Mouse (Mus musculus) frontal cortex, adult (tissue): ENCODE results near the gene Syp.

Source experiments
- ATAC-seq: cut with Nextera tagmentation; 2 replicates; pipeline ENCODE4 v1.9.2; 2017; ENCODE audit warnings: mild to moderate bottlenecking, moderate library complexity, mixed read lengths; ENCODE audit not compliant: low TSS enrichment

Gene Syp

DNA sequence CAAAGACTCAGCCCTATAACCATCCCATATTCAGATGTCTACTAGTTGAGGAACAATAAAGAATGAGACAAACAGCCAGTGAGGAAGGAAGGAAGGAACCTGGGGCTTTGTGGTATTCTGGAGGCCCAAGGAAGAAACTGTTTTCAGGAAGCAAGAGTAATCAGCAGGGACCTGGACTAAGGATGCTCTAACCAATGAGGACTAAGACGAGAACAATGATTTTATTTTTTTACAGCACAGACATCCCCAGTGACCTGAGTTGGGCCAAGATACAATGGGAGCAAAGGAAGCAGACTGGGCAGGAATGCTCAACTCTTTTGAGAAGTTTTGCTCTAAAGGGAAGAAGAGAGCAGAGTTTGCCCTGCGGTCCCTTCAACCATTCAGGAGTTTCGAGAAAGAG, 24.7 kb downstream of the Syp start:
- no peak for ATAC-seq

GRCm38 (mm10) chrX:7664791-7665190, 26.5 kb downstream of the Syp start:
- ATAC-seq = no peak

- no peak for ATAC-seq
These were observed 27.6 kb downstream of the Syp start for GRCm38 (mm10) chrX:7665739-7666502.

GRCm38 (mm10) chrX:7670390-7670881, 32.2 kb downstream of the Syp start:
- ATAC-seq = peak; percentile 55

DNA sequence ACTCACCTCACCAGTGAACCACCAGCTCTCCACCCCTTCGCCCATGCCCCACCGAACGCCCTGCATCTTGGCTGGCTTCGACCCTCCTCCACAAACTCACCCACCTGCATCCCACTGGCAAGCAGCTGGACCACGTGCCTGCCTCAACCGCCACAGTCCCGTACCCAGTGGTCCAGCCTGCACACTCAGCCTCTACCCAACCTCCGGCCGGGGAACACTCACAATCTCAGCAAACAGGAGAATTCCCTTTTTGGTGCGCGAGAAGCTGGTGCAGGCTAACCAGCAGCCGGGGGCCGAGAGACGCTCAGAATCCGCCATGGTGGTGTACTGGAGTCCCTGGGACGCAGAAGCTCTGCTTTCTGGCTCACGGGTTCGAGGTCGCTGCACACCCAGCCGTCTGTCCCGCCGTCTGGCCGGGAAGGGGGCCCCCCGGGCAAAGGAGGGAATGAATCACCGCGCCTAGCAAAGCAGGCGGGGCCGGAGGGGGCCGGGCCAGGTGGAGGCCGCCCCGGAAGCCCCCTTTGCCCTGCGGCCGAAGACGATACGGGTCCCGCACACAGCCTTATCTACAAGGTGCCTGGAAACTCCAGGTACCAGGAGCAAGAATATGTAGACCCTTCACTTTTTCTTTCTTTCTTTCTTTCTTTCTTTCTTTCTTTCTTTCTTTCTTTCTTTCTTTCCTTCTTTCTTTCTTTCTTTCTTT, 32.8 kb downstream of the Syp start, which contains the start of gene Plp2:
TSS of gene Plp2 (minus strand) at position 470 of the 703 bp plus-strand sequence.
- 0 out of 2 replicates have a peak, but pooled peaks have one; percentile 27 for ATAC-seq

DNA sequence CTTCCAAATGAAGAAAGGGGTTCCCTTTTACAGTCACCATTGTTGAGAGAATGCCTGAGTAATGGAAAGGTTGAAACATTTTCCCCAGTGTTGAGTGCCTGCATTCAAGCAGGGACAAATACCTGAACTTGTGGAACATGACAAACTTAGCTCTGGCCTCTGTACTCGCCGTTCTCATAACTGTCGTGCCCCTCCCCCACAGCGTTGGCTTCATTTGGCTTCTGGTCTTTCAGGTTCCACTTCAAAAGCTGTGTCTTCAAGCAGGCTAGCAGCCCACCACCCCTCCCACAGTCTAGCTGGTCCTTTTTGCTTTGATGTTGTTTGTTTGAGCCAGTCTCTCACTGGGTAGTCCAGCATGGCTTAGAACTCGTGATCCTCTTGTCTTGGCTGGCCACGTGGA, 34.5 kb downstream of the Syp start:
- ATAC-seq = no peak

DNA sequence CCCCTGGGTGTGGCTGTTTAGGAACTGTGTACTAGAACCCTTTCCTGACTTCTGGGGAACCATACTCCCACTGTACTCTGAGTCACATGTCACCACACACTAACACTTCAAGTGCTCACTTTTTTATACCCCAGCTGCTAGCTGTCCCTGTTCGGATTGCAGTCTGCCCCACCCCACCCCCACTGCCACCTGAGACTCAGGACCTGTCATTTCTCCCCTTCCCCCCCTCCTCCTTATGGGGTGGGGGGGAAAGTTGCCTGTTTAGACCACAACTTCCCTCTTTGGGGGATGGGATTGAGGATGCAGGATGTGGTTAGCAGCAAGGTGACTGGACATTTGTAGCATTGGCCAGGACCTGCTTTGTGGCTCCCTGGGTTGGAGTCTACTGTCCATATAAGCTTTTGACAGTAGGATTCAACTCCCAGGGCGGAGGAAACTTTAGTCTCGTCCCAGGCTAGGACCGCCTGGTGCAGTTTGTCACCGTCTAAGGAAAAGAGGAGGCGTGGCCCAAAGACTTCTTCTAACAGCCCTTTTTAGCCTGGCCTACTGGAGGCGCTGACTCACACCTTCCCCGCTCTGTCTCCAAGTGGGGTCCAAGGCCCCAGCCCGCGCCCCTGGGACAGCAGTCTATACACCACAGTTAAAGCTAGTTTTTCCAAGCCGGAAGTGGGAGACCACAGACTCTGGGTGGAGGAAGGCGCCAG, 35.5 kb downstream of the Syp start:
- no peak for ATAC-seq

DNA sequence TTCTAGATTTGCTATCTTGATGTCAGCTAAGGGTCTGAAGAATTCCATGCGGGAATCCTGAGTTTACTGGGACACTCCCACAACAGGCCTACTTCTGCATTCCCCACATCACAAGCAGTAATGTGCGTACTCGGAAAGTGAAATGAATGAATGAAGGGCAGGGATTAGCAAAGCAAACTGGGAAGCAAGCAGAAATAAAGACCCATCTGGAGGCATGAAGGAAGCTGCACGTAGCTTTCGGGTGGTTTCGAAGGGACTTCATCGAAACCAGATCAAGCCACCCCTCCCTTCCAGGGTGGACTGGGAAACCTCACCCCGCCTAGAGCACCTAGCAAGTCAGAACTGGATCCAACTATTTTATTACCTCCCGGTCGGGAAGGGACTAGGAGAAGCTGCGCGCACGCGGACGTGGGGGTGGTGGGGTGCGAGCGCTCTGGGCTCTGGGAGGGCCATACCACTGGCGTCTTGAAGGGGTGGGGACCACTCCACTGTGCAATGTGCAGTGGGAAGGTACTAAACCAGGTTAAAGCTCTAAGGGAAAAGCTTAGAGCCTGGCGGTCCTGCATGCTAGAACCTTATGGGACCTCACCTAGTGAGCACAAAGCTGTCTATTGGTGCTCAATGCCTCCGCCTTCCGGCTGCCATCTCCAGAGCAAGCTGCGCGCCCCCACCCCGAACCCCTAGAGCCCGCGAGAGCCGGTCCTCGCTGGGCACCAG, 36.2 kb downstream of the Syp start:
- ATAC-seq = peak; percentile 63

DNA sequence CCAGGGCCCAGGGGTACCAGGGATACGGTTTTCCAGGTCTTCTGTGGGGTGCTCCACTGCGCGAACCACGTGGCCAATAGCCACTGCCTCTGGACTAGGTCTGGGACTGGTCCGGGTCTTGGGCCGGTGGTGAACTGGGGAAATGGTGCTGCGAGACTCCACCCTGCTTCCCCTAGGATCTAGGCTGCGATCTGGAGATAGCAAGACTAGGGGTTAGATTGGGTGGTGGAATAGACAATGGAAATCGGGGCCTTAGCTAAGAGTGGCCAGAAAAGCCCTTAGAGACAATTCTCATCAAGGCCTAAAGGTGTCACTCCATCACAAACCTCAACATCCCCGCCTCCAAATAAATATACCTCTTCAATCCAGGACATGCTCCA, 36.7 kb downstream of the Syp start:
- no peak for ATAC-seq

- ATAC-seq = no peak
These were observed 40.7 kb downstream of the Syp start for GRCm38 (mm10) chrX:7678986-7679385.

DNA sequence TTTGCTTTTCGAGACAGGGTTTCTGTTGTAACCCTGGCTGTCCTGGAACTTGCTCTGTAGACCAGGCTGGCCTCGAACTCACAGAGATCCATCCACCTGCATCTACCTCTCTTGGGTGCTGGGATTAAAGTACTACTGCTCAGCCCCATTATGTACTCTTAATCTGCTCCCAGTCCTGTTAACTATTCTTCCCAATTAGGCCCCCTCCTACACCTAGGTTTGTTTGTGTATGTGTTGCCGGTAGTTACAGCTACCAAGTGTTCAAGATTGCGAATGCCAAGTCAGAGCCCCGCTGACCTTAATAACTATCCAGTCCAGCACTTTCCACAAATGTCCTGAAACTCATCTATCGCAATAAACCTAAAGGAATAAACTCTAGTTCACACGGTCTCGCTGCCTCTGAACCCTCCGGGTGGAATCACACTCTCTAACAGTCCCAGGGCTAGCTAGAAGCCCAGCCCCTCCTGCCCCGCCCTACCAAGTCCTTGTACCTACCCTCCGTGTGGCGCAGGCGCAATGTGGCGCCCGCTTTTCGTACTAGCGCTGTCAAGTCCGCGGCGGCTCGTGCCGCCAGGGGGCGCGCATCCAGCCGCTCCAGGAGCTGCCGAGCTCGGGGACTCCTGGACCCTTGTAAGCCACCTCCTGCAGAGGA, 41.3 kb downstream of the Syp start:
- peak; percentile 98 for ATAC-seq

- no peak for ATAC-seq
These were observed 41.8 kb downstream of the Syp start for GRCm38 (mm10) chrX:7680057-7680412.

GRCm38 (mm10) chrX:7680864-7681263, 42.6 kb downstream of the Syp start, which contains the start of gene Magix:
TSS of gene Magix (minus strand) at chrX:7681251.
- no peak for ATAC-seq

- ATAC-seq = no peak
These were observed 50.0 kb downstream of the Syp start for GRCm38 (mm10) chrX:7688321-7688720.

DNA sequence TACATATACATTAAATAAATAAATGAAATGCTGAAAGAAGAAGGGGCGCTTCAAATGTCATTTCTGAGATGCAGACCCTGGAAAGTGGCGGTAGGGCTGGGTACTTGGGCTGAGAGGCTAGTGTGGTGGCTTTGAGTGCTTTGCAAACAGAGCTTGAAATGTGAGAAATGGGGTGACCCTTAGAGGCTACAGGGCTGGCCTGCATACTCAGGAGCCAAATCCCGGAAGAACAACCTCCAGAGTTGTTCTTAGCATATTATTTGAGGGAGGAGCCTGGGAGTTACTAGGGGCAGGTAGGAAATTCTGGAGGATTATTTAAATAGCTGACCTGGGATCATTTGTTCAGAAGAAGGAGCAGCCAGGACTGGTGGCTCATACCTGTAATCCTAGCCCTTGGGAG, 52.2 kb downstream of the Syp start:
- ATAC-seq = no peak

- no peak for ATAC-seq
These were observed 54.6 kb downstream of the Syp start for GRCm38 (mm10) chrX:7692862-7693261.

DNA sequence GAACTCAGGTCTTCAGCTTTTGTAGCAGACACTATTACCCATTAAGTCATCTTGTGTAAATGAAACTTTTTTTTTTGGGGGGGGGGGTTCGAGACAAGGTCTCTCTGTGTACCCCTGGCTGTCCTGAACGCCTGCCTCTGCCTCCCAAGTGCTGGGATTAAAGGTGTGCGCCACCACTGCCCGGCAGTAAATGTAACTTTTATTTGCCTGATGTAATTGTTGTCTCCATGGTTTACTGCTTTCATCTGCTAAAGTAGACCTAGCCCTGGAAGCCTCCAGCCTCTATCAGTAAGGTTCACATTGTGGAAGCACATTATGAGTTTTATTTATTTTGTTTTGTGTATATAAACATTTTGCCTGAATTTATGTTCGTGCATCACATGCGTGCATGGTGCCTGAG, 58.2 kb downstream of the Syp start:
- peak; percentile 40 for ATAC-seq

- ATAC-seq = peak; percentile 99
These were observed 58.7 kb downstream of the Syp start, which contains the start of gene Gpkow for GRCm38 (mm10) chrX:7696954-7697381. TSS of gene Gpkow (plus strand) at chrX:7697131.
